Mouse (Mus musculus) neural tube, postnatal 0 days (tissue): ENCODE data around the gene Cep83. TPM values are rescaled to one million over a fixed set of nuclear protein-coding genes. Genes with fewer than 3 reads are reported as not detected.

Experiments
- polyA plus RNA-seq: library from polyadenylated mRNA; unstranded; fragments of >200 nt; fragmentation: Nextera tagmentation; extraction: Ambion mirVana; gene quantifications from 2 replicates; pipeline ENCODE4 v1.2.1, GENCODE M21; 2015

Cep83 gene
- 20.4 and 24.2 TPM in 2 replicates for polyA plus RNA-seq

GRCm38 (mm10) chr10:94688420-94689175 lies at the start of gene Cep83:
Gene Cep83, plus strand, starts transcription at chr10:94688654.

